Mouse (Mus musculus) thymus, adult 2 months (tissue): ENCODE data around the gene Spout1. TPM values are rescaled to one million over a fixed set of nuclear protein-coding genes. Genes with fewer than 3 reads are reported as not detected.
"Not testable (repeated sequence)": the region's sequence is repeated elsewhere in the genome, so short reads cannot be mapped to it uniquely, and the experiment has no call there.

Source experiments
- DNase-seq: peaks from one replicate; pipeline ENCODE4 v3.0.0; 2021
- H3K27ac ChIP-seq: fragments of 200-500 bp; 2 replicates; pipeline ENCODE4 v1.5.1; 2012; ENCODE audit warnings: low read length, control low read depth; ENCODE audit not compliant: control insufficient read depth, insufficient read depth
- H3K27me3 ChIP-seq: fragments of 200-500 bp; 2 replicates; pipeline ENCODE4 v1.6.1; 2012; ENCODE audit warnings: mild to moderate bottlenecking, low read length, moderate library complexity, mixed read lengths; ENCODE audit not compliant: control insufficient read depth, insufficient read depth
- H3K36me3 ChIP-seq: fragments of 200-500 bp; 2 replicates; pipeline ENCODE4 v1.6.1; 2012; ENCODE audit warnings: mild to moderate bottlenecking, low read length, moderate library complexity; ENCODE audit not compliant: control insufficient read depth, insufficient read depth
- H3K4me1 ChIP-seq: fragments of 200-500 bp; replicated peaks from 2 replicates; pipeline ENCODE4 v1.6.1; 2012; ENCODE audit warnings: low read length; ENCODE audit not compliant: control insufficient read depth, insufficient read depth
- H3K4me3 ChIP-seq: fragments of 200-500 bp; 2 replicates; pipeline ENCODE4 v1.5.1; 2012; ENCODE audit warnings: mild to moderate bottlenecking, low read length, control low read depth, moderate library complexity; ENCODE audit not compliant: control insufficient read depth, insufficient read depth
- CTCF ChIP-seq: fragments of 200-500 bp; IDR thresholded peaks from 2 replicates; pipeline ENCODE4 v1.5.1; 2012; ENCODE audit warnings: mild to moderate bottlenecking, control low read depth, low read length, moderate library complexity, borderline replicate concordance; ENCODE audit not compliant: control insufficient read depth, poor library complexity, insufficient read depth; ENCODE audit errors: extremely low read depth
- POLR2A ChIP-seq: fragments of 200-500 bp; IDR thresholded peaks from 2 replicates; pipeline ENCODE4 v1.6.1; 2012; ENCODE audit warnings: mild to moderate bottlenecking, low read length, control low read depth, moderate library complexity; ENCODE audit not compliant: control insufficient read depth, poor library complexity, insufficient read depth; ENCODE audit errors: extremely low read depth
- WGBS: fragments of 180-500 bp; shearing (Covaris S2); methylation state at CpG from one replicate; pipeline ENCODE4 v1.1.7; 2018; 5-methylcytosine and 5-hydroxymethylcytosine counted together
- polyA plus RNA-seq: library from polyadenylated mRNA; depleted of rRNA; stranded (reverse); fragments of >200 nt; gene quantifications from 2 replicates; pipeline ENCODE4 v1.2.3, GENCODE M21; 2012

Gene Spout1
- polyA plus RNA-seq, 1 experiment, result 44.9 TPM

GRCm38 (mm10) chr2:30147466-30147865 lies 30.8 kb downstream of the Spout1 start:
- Histone ChIP-seq H3K4me1 (no peaks in the 10 kb centered on the region), H3K36me3 (peaks cover 53% of the 10 kb centered on the region), H3K27me3 (no peaks in the 10 kb centered on the region), H3K4me3 (no peak overlapping the region), H3K27ac (no peak overlapping the region)
- no peak for DNase-seq
- 95% methylated on average over 4 of the region's 4 CpGs for WGBS
- no peak for TF ChIP-seq CTCF
- no peak for TF ChIP-seq POLR2A

- peaks cover 57% of the 10 kb centered on the region for H3K36me3 ChIP-seq
- DNase-seq, result no peak
- TF ChIP-seq POLR2A (no peak), CTCF (no peak)
- H3K27ac ChIP-seq, result no peak overlapping the region
- H3K4me3 ChIP-seq, result no peak overlapping the region
- 98% methylated on average over 4 of the region's 4 CpGs for WGBS
- no peaks in the 10 kb centered on the region for H3K27me3 ChIP-seq
- no peaks in the 10 kb centered on the region for H3K4me1 ChIP-seq
These were observed 33.8 kb downstream of the Spout1 start for GRCm38 (mm10) chr2:30144436-30144835.

- H3K27ac ChIP-seq, H3K4me3 ChIP-seq, H3K4me1 ChIP-seq, H3K27me3 ChIP-seq, DNase-seq: not testable (repeated sequence)
- WGBS, result 99% methylated on average over 4 of the region's 4 CpGs
- peaks cover 32% of the 10 kb centered on the region for H3K36me3 ChIP-seq
These were observed 38.2 kb downstream of the Spout1 start for GRCm38 (mm10) chr2:30140021-30140420.

GRCm38 (mm10) chr2:30136458-30136857 lies 41.8 kb downstream of the Spout1 start:
- Histone ChIP-seq H3K4me1 (peaks cover 15% of the 10 kb centered on the region), H3K4me3 (no peak overlapping the region), H3K27me3 (no peaks in the 10 kb centered on the region), H3K36me3 (peaks cover 19% of the 10 kb centered on the region), H3K27ac (no peak overlapping the region)
- WGBS, result 95% methylated on average over 10 of the region's 10 CpGs
- DNase-seq, result no peak
- TF ChIP-seq POLR2A (no peak), CTCF (no peak)

GRCm38 (mm10) chr2:30134928-30135620 lies 43.2 kb downstream of the Spout1 start:
- no peak for DNase-seq
- WGBS, result 59% methylated on average over 10 of the region's 10 CpGs
- no peak overlapping the region for H3K4me3 ChIP-seq
- H3K27ac ChIP-seq, result no peak overlapping the region; the same call in 1 of the 2 replicates
- H3K27me3 ChIP-seq, result no peaks in the 10 kb centered on the region
- H3K36me3 ChIP-seq, result peaks cover 9% of the 10 kb centered on the region
- H3K4me1 ChIP-seq, result peaks cover 15% of the 10 kb centered on the region
- TF ChIP-seq CTCF, result no peak
- no peak for TF ChIP-seq POLR2A

GRCm38 (mm10) chr2:30134378-30134711 lies 43.9 kb downstream of the Spout1 start:
- H3K4me1 ChIP-seq, result peaks cover 15% of the 10 kb centered on the region
- H3K27me3 ChIP-seq, result no peaks in the 10 kb centered on the region
- TF ChIP-seq CTCF (no peak), POLR2A (no peak)
- peak overlapping the region; percentile 49; the same call in 1 of the 2 replicates for H3K27ac ChIP-seq
- WGBS, result 12% methylated on average over 6 of the region's 6 CpGs
- DNase-seq, result no peak
- peak overlapping the region; percentile 90 for H3K4me3 ChIP-seq
- H3K36me3 ChIP-seq, result peaks cover 8% of the 10 kb centered on the region

GRCm38 (mm10) chr2:30133613-30134377 lies 44.5 kb downstream of the Spout1 start, which contains the start of gene Tbc1d13:
TSS of gene Tbc1d13 (plus strand) at chr2:30133746.
- peak; percentile 42; the same call in 1 of the 2 replicates for TF ChIP-seq CTCF
- peak; percentile 92 for TF ChIP-seq POLR2A
- peak within 1 kb of the TSS; percentile 90 for H3K4me3 ChIP-seq
- peaks cover 15% of the 10 kb centered on the region for H3K4me1 ChIP-seq
- H3K27ac ChIP-seq, result peak within 1 kb of the TSS; percentile 49
- H3K27me3 ChIP-seq, result no peaks in the 10 kb centered on the region
- DNase-seq, result peak; percentile 99
- under 1% methylated on average over 45 of the region's 46 CpGs for WGBS
- H3K36me3 ChIP-seq, result peaks cover 8% of the 10 kb centered on the region
